Mouse (Mus musculus) layer of hippocampus, postnatal 10 days (tissue): Measurements from ENCODE around the gene Carm1. TPM values are rescaled to one million over a fixed set of nuclear protein-coding genes. Genes with fewer than 3 reads are reported as not detected.
"Not testable (repeated sequence)": the region's sequence is repeated elsewhere in the genome, so short reads cannot be mapped to it uniquely, and the experiment has no call there.

ENCODE experiments used
- DNase-seq, 2 experiments: peaks; one replicate each; pipeline ENCODE4 v3.0.0; 2021; ENCODE audit warnings: low spot score in 2 of 2
- long read RNA-seq: library from polyadenylated mRNA; stranded (forward); transcript quantifications from one replicate; pipeline ENCODE4 v2.0.0, GENCODE M21; 2023
- total RNA-seq, 2 experiments: library from RNA; stranded (reverse); gene quantifications; 2 replicates each; pipeline ENCODE4 v1.2.3; 2021

Carm1 gene
- 10 to 100 TPM; 75.7 to 84.3 TPM for total RNA-seq
- long read RNA-seq, transcript Carm1-201 (16 exons, 3,220 nt): major isoform, 38 of 58 reads
- long read RNA-seq, partial matches to known transcripts: 2 of 58 reads
- long read RNA-seq, other reads (novel, unspliced or antisense): 14 of 58 reads

GRCm38 (mm10) chr9:21546789-21547074 is at the start of gene Carm1:
Gene Carm1, plus strand, starts transcription at chr9:21546894.
- no peak for DNase-seq

- peak in 1 of 2 experiments; percentile 40 for DNase-seq
These were observed 49.6 kb upstream of the Carm1 start for GRCm38 (mm10) chr9:21497050-21497542.

- no peak for DNase-seq
These were observed 49.0 kb upstream of the Carm1 start for GRCm38 (mm10) chr9:21497664-21498063.

GRCm38 (mm10) chr9:21498284-21498902 is 48.3 kb upstream of the Carm1 start:
- DNase-seq: no peak

GRCm38 (mm10) chr9:21503352-21503751 is 43.3 kb upstream of the Carm1 start:
- no peak for DNase-seq

- DNase-seq: no peak
These were observed 40.9 kb upstream of the Carm1 start for GRCm38 (mm10) chr9:21505767-21506166.

- DNase-seq: no peak
These were observed 38.8 kb upstream of the Carm1 start for GRCm38 (mm10) chr9:21507753-21508430.

- no peak for DNase-seq
These were observed 37.8 kb upstream of the Carm1 start for GRCm38 (mm10) chr9:21508871-21509404.

- DNase-seq: peak; percentile 89 to 94
These were observed 36.7 kb upstream of the Carm1 start, which contains the start of gene Tmed1 for GRCm38 (mm10) chr9:21509772-21510688. Gene Tmed1, minus strand, starts transcription at chr9:21510252.

GRCm38 (mm10) chr9:21510689-21511015 is 36.0 kb upstream of the Carm1 start:
- no peak for DNase-seq

- DNase-seq: no peak
These were observed 35.6 kb upstream of the Carm1 start for GRCm38 (mm10) chr9:21511052-21511451.

GRCm38 (mm10) chr9:21513466-21513865 is 33.2 kb upstream of the Carm1 start:
- no peak for DNase-seq

- DNase-seq: no peak
These were observed 28.7 kb upstream of the Carm1 start for GRCm38 (mm10) chr9:21517947-21518495.

GRCm38 (mm10) chr9:21518690-21519089 is 28.0 kb upstream of the Carm1 start:
- DNase-seq: not testable (repeated sequence)

- no peak for DNase-seq
These were observed 21.4 kb upstream of the Carm1 start for GRCm38 (mm10) chr9:21525142-21525936.

GRCm38 (mm10) chr9:21525937-21526633 is 20.6 kb upstream of the Carm1 start, which contains the start of gene AB124611:
Gene AB124611, plus strand, starts transcription at chr9:21526176.
- no peak for DNase-seq

GRCm38 (mm10) chr9:21526634-21526944 is 20.1 kb upstream of the Carm1 start:
- no peak for DNase-seq

- no peak for DNase-seq
These were observed 19.4 kb upstream of the Carm1 start for GRCm38 (mm10) chr9:21527100-21527801.

- DNase-seq: no peak
These were observed 18.8 kb upstream of the Carm1 start for GRCm38 (mm10) chr9:21527917-21528324.
